Mouse (Mus musculus) liver, embryonic 14 days (tissue): ENCODE data around the gene Olfr62. TPM values are rescaled to one million over a fixed set of nuclear protein-coding genes. Genes with fewer than 3 reads are reported as not detected.

Source experiments
- polyA plus RNA-seq: library from polyadenylated mRNA; depleted of rRNA; stranded (reverse); fragments of >200 nt; gene quantifications from 2 replicates; pipeline ENCODE4 v1.2.3, GENCODE M21; 2012; rRNA removed

The Olfr62 gene
- not detected in 2 replicates for polyA plus RNA-seq

DNA sequence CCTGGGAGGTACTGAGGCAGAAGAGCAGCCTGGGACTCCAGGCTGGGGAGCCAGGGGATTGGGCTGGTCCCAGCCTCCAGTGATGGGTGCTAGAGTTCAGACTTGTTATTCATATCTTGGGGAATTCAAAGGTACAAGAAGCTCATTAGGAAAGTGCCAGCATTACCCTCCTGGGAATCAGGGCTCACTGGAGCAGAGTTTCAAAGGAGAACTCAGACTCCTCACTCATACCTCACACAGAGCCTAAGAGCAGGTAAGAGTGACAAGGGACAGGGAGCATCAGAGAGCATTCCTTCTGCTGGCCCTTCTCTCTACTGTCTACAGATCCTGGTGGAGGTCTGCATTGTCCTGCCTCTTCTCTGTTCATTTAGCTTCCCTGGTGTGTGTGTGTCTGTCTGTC is at the start of gene Olfr62:
TSS of gene Olfr62 (plus strand) at position 301 of the 400 bp plus-strand sequence.

GRCm38 (mm10) chr4:118620279-118620966 is 38.3 kb upstream of the Olfr62 start, which contains the start of the genes Cfap57 and Ebna1bp2:
Gene Cfap57 (minus strand): TSS chr4:118620777.
Gene Ebna1bp2 (plus strand): TSS chr4:118620799.

DNA sequence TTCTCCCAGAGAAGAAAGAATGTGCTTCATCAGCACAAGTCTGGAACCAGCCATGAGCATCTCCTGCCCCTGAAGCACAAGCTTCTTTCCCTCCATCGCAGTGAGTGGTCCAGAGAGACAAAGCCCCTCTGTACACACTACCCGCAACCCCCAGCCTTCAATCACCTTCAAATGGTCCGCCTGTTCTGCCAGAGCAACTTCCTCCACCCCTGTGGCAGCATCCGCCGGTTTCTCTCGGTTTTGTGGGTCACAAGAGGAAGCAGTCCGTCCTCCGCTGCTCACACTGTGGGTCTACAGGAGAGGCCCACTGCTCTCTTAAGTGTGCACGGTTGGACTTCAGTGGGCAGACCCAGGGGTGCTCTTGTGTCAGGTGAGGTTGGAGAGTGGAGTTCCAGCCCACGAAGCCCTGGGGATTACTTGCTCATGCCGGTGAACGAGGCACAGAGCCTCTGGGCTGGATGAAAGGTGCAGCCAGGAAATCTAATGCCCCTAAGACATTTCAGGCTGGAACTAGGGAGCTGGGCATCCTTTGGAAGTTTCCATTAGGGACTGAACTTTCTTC is 33.7 kb downstream of the Olfr62 start, which contains the start of gene Olfr1342:
TSS of gene Olfr1342 (minus strand) at position 345 of the 562 bp plus-strand sequence.

DNA sequence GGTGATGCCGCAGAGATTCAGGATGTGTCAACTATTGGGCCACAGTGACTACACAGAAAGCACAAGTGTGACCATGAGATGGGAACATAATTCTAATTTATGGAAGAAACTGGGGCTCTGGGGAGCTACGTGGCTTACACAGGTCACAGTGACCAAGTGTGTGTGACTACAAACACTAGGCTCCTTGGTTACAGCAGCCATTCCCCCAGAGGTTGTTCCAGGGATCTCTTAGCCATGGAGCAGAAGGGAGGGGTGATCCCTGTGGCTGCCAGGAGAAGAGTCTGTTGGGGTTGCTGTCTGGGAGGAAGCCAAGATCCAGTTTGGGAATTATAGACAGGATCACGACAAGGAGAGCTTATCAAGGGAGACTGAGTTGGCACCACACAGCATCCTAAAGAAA is 44.5 kb downstream of the Olfr62 start, which contains the start of gene Olfr1341:
TSS of gene Olfr1341 (plus strand) at position 301 of the 400 bp plus-strand sequence.

Other genes with a start within 250 kb of the Olfr62 start
- gene Szt2, start 249.7 kb upstream of the Olfr62 start, polyA plus RNA-seq, result 3.8 and 6.2 TPM in 2 replicates
- 52.1 and 57.8 TPM in 2 replicates for gene Med8, start 249.6 kb upstream of the Olfr62 start, polyA plus RNA-seq
- gene Elovl1, start 230.9 kb upstream of the Olfr62 start, polyA plus RNA-seq, result 77.6 and 88.8 TPM in 2 replicates
- gene Cdc20, start 221.6 kb upstream of the Olfr62 start, polyA plus RNA-seq, result 93.7 and 120 TPM in 2 replicates
- gene Mpl, start 201.4 kb upstream of the Olfr62 start, polyA plus RNA-seq, result 4.6 and 5.2 TPM in 2 replicates
- gene Tie1, start 168.9 kb upstream of the Olfr62 start, polyA plus RNA-seq, result 4.7 and 5.5 TPM in 2 replicates
- 3.9 and 5.4 TPM in 2 replicates for gene 2610528J11Rik, start 132.0 kb upstream of the Olfr62 start, polyA plus RNA-seq
- 0.99 and 1.0 TPM in 2 replicates for gene Tmem125, start 114.9 kb upstream of the Olfr62 start, polyA plus RNA-seq
- 0.53 and 0.67 TPM in 2 replicates for gene Cfap57, start 38.2 kb upstream of the Olfr62 start, polyA plus RNA-seq
- gene Ebna1bp2, start 38.2 kb upstream of the Olfr62 start, polyA plus RNA-seq, result 60.5 and 62.5 TPM in 2 replicates
- not detected in 2 replicates for gene Olfr1342, start 33.8 kb downstream of the Olfr62 start, polyA plus RNA-seq
- gene Olfr1341, start 44.6 kb downstream of the Olfr62 start, polyA plus RNA-seq, result not detected in 2 replicates
- not detected in 2 replicates for gene Olfr1340, start 61.2 kb downstream of the Olfr62 start, polyA plus RNA-seq
- not detected in 2 replicates for gene Olfr1339, start 73.2 kb downstream of the Olfr62 start, polyA plus RNA-seq
- not detected in 2 replicates for gene Olfr1338, start 99.8 kb downstream of the Olfr62 start, polyA plus RNA-seq
- not detected in 2 replicates for gene Olfr1337, start 123.6 kb downstream of the Olfr62 start, polyA plus RNA-seq
- not detected in 2 replicates for gene Olfr1335, start 151.0 kb downstream of the Olfr62 start, polyA plus RNA-seq
- not detected in 2 replicates for gene Olfr1333, start 177.3 kb downstream of the Olfr62 start, polyA plus RNA-seq
- not detected in 2 replicates for gene Olfr1331, start 205.7 kb downstream of the Olfr62 start, polyA plus RNA-seq
- gene Olfr1330, start 229.6 kb downstream of the Olfr62 start, polyA plus RNA-seq, result not detected in 2 replicates